Mouse (Mus musculus) heart, adult 2 months (tissue): ENCODE measurements around the gene Laptm4a. TPM values are rescaled to one million over a fixed set of nuclear protein-coding genes. Genes with fewer than 3 reads are reported as not detected.

Experiments
- DNase-seq, 2 experiments: peaks; one replicate each; pipeline ENCODE4 v3.0.0; 2021
- H3K27ac ChIP-seq: fragments of 200-600 bp; 2 replicates; pipeline ENCODE4 v1.8.1; 2022
- H3K27me3 ChIP-seq: fragments of 200-500 bp; 2 replicates; pipeline ENCODE4 v1.6.1; 2012; ENCODE audit warnings: mild to moderate bottlenecking, low read length, inconsistent platforms, mixed read lengths; ENCODE audit not compliant: control insufficient read depth, insufficient read depth
- H3K36me3 ChIP-seq: fragments of 200-500 bp; 2 replicates; pipeline ENCODE4 v1.6.1; 2012; ENCODE audit warnings: low read length, inconsistent platforms; ENCODE audit not compliant: control insufficient read depth, insufficient read depth
- H3K4me1 ChIP-seq: fragments of 200-500 bp; 2 replicates; pipeline ENCODE4 v1.6.1; 2011; ENCODE audit warnings: low read length; ENCODE audit not compliant: control insufficient read depth, insufficient read depth
- H3K4me3 ChIP-seq: fragments of 200-600 bp; 2 replicates; pipeline ENCODE4 v1.8.1; 2022
- H3K79me2 ChIP-seq: fragments of 200-500 bp; replicated peaks from 2 replicates; pipeline ENCODE4 v1.6.1; 2012; ENCODE audit warnings: mild to moderate bottlenecking, inconsistent platforms, low read length, moderate library complexity, mixed read lengths; ENCODE audit not compliant: control insufficient read depth, insufficient read depth
- H3K9ac ChIP-seq: fragments of 200-500 bp; 2 replicates; pipeline ENCODE4 v1.6.1; 2012; ENCODE audit warnings: low read depth, mild to moderate bottlenecking, control low read depth, inconsistent platforms, low read length, mixed read lengths
- CTCF ChIP-seq: fragments of 200-600 bp; IDR thresholded peaks from 2 replicates; pipeline ENCODE4 v1.8.1; 2022; ENCODE audit warnings: antibody characterized with exemption, mild to moderate bottlenecking, moderate library complexity
- EP300 ChIP-seq: fragments of 200-500 bp; IDR thresholded peaks from 2 replicates; pipeline ENCODE4 v1.6.1; 2011; ENCODE audit warnings: low read depth, low read length, control low read depth; ENCODE audit not compliant: insufficient read depth
- POLR2A ChIP-seq: fragments of 200-500 bp; IDR thresholded peaks from 2 replicates; pipeline ENCODE4 v1.6.1; 2011; ENCODE audit warnings: mild to moderate bottlenecking, low read depth, low read length, control low read depth; ENCODE audit not compliant: insufficient read depth
- WGBS: fragments of 180-500 bp; shearing (Covaris S2); methylation state at CpG from one replicate; pipeline ENCODE4 v1.1.7; 2018; 5-methylcytosine and 5-hydroxymethylcytosine counted together
- intact Hi-C: fragments of 180-260 bp; cut with DNase I; formaldehyde crosslinking; loops from one replicate; pipeline ENCODE4 v1.15.1; 2025
- polyA plus RNA-seq: library from polyadenylated mRNA; depleted of rRNA; stranded (reverse); fragments of >200 nt; gene quantifications from 2 replicates; pipeline ENCODE4 v1.2.3, GENCODE M21; 2012
- total RNA-seq, 2 experiments: library from RNA; stranded (reverse); gene quantifications; 2 replicates each; pipeline ENCODE4 v1.2.3; 2021

Laptm4a gene
- total and polyA plus RNA-seq, 3 experiments, result 314 to 372 (median 366) TPM

DNA sequence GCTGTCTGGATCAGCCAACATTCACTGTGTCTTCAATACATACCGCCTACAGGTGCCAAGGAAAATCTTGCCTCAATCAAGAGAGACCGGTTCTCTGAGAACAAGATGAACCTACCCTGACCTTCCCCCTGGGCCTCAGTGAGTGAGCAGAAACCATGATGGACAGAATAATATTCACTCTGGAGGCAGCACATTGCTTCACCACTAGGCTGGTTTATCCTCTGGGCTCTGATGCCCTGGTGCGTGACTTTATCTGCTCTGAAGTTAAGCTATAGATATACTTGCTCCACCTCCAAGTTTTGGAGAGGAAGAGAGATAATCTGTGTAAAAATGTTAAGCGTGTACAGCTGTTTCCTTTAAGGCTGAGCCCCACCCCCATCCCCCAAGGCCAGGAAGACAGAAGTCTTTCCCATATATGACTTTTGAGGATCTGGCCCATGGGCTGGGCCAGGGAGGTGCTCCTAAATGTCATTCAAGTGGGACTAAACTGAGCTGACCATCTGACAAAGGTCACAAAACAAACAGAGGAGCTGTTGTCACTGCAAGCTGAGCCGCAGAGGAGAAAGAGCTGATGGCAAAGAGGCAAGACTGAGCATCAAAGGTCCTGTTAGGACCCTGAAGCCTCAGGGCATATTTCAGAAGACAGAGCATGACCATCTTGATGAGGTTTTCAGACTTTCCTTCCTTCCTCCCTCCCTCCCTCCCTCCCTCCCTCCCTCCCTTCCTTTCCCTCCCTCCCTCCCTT lies 20.4 kb upstream of the Laptm4a start:
- H3K27ac ChIP-seq, result peak overlapping the region; percentile 52
- TF ChIP-seq EP300 (no peak), POLR2A (no peak), CTCF (no peak)

DNA sequence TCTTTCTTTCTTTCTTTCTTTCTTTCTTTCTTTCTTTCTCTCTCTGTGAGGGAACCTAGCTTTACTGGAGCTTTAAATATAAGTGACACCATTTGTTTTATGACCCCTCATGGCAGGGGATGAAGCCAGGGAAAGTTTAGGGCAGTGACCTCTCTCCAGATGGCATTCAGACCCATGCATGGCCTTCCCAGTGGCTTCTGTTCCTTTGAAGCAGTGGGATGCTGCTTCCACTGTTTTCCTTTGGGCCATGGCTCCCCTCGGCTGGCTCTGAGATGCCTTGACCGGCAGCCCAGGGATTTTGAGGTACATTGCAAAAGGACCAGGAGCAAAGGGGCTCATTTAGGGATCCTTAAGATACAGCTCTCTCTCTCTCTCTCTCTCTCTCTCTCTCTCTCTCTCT lies 19.5 kb upstream of the Laptm4a start:
- Histone ChIP-seq H3K27ac (no peak overlapping the region), H3K4me1 (peaks cover 8% of the 10 kb centered on the region), H3K79me2 (no peaks in the 10 kb centered on the region), H3K9ac (no peak overlapping the region), H3K4me3 (no peak overlapping the region), H3K27me3 (no peaks in the 10 kb centered on the region), H3K36me3 (no peaks in the 10 kb centered on the region)
- WGBS, result 81% methylated on average over 2 of the region's 2 CpGs
- no peak for DNase-seq
- no peak for TF ChIP-seq POLR2A
- no peak for TF ChIP-seq CTCF
- intact Hi-C loops, result no loop called here

More for the DNA sequence above, 20.4 kb upstream of the Laptm4a start:
- intact Hi-C loops, result no loop called here
- Histone ChIP-seq H3K79me2 (no peaks in the 10 kb centered on the region), H3K36me3 (no peaks in the 10 kb centered on the region), H3K4me3 (no peak overlapping the region), H3K27me3 (no peaks in the 10 kb centered on the region), H3K9ac (no peak overlapping the region), H3K4me1 (peaks cover 8% of the 10 kb centered on the region)
- WGBS, result 35% methylated on average over 5 of the region's 5 CpGs
- peak in 1 of 2 experiments; percentile 40 for DNase-seq

DNA sequence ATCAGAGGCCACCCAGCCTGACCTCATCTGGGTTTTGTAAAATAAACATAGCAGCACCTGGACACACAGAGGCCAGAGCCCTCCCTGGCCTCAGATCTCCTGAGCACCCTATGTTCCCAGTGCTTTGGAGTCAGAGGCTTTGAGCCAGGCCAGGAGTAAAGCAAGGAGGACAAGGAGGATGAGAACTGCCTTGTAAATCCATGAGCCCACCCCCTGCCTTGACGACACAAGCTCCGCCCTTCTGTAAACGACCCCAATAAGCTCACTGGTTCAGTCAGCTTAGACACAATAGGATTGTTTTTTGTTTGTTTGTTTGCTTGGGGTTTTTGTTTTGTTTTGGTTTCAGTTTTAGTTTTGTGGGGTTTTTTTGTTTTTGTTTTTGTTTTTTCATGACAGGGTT lies 19.0 kb upstream of the Laptm4a start:
- intact Hi-C loops, result no loop called here
- Histone ChIP-seq H3K4me1 (peaks cover 8% of the 10 kb centered on the region), H3K36me3 (no peaks in the 10 kb centered on the region), H3K27ac (peak overlapping the region; percentile 8), H3K79me2 (no peaks in the 10 kb centered on the region), H3K4me3 (no peak overlapping the region), H3K9ac (no peak overlapping the region), H3K27me3 (no peaks in the 10 kb centered on the region)
- no peak for TF ChIP-seq EP300
- TF ChIP-seq POLR2A, result no peak
- no peak for TF ChIP-seq CTCF
- no peak for DNase-seq
- 56% methylated on average over 3 of the region's 3 CpGs for WGBS

DNA sequence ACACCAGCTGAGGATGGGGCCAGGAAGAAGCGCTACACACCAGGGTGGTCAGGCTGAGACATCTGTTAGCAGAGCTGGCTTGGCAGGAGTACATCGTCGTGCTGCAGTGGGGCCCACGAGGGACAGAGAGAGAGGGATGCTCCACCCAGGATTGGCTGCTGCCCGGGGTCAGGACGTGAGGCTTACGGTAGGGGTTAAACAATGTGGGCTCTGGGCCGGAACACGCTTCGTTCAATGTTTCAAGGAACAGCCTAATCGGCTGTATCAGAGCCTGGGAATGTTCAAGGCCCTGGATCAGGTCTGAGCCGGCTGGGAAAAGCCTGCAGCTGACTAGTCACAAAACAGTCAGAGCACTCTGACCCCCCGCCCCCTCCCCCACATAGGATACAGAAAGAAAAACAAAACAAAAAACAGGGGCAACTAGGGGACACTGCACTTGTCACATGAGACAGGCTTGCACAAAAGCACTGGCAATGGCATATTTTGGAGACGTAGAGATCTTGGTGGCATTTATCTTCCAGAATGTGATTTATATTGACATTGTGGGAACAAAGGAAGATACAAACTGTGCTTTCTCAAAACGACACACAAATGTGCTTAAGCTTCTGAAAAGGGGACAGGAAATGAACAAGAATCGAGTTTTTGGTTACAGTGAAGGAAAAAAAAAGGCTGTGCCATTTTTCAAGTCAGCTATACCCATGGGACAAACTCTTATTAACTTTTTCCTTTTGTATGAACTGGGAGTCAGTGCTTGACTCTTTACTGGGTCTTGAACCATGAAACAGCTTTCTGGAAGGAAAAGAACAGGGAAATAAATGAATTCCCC lies 8.4 kb upstream of the Laptm4a start:
- WGBS, result 26% methylated on average over 16 of the region's 16 CpGs
- Histone ChIP-seq H3K27ac (peak overlapping the region; percentile 52), H3K27me3 (no peaks in the 10 kb centered on the region), H3K79me2 (no peaks in the 10 kb centered on the region), H3K4me3 (no peak overlapping the region), H3K4me1 (peaks cover 5% of the 10 kb centered on the region), H3K9ac (0 out of 2 replicates have a peak overlapping the region, but pooled peaks have one; percentile 30), H3K36me3 (no peaks in the 10 kb centered on the region)
- peak; percentile 51 to 54 for DNase-seq
- TF ChIP-seq EP300, result no peak
- no peak for TF ChIP-seq POLR2A
- no peak for TF ChIP-seq CTCF
- intact Hi-C loops, result no loop called here

DNA sequence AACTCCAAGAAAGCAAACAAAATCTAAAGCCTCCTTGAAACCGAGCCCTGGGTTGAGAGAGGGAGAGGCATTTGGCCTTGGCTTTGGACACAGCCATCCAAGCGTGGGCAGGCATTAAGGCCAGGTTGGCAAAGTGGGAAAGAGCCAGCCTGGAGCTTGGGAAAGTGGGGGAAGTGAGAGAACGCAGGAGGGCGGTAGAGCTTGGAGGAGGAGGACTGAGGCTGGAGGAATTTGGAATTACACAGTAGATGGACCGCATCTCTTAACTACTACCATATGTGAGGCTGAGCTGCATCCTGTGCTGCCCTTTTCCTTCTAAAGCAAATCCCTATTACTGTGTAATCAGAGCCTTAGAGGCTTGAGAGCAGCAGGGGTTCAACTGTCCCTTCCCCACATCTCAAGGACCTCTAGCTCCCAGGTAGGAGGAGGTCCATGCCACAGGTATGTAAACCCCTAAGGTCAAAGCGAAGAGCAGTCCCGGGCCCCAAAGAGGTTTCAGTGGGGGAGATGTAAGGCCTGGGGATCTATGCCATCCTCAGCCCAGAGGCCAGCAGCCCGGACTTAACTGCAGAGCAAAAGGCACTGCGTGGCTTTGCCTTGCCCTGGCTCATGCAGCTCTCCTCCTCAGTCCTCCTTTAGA lies 7.6 kb upstream of the Laptm4a start:
- Histone ChIP-seq H3K79me2 (no peaks in the 10 kb centered on the region), H3K4me3 (no peak overlapping the region), H3K27ac (peak overlapping the region; percentile 52), H3K4me1 (peaks cover 5% of the 10 kb centered on the region), H3K36me3 (no peaks in the 10 kb centered on the region), H3K27me3 (no peaks in the 10 kb centered on the region), H3K9ac (no peak overlapping the region)
- TF ChIP-seq POLR2A (no peak), EP300 (no peak), CTCF (0 out of 2 replicates have a peak, but pooled peaks have one; percentile 6)
- intact Hi-C loops, result no loop called here
- peak in 1 of 2 experiments; percentile 16 for DNase-seq
- 71% methylated on average over 9 of the region's 9 CpGs for WGBS
